Mouse (Mus musculus): ENCODE results near the gene 1700029P11Rik.

DNA sequence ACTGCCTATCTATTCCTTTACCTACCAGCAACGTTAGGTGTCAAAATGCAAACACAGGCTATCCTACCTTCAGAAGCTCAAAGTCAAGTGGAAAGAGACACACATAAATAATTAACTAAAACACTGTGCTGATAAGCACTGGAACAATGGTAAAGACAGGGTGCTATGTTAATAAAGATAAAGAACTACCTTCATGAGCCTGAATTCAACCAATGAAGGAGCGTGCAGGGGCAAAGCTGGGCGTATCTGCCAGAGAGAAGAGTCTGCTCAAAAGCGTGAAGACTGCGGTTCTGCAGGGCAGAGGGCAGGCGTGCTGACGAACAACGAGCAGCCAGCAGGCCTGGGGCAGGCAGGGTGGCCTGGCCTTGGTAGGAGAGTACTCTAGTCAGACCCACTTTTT, 23.9 kb downstream of the 1700029P11Rik start:
- no peak for TF ChIP-seq EP300 (IDR thresholded peaks at IDR 0.05)
- TF ChIP-seq CTCF (IDR thresholded peaks at IDR 0.05), result no peak

All from lung, postnatal 0 days (tissue).